Mouse (Mus musculus) CH12.LX (cell line): Measurements from ENCODE around the gene Thap8. TPM values are rescaled to one million over a fixed set of nuclear protein-coding genes. Genes with fewer than 3 reads are reported as not detected.

Source experiments
- DNase-seq: peaks from one replicate; pipeline ENCODE4 v3.0.0-alpha.2; 2013; ENCODE audit errors: extremely low read depth
- H3K27ac ChIP-seq: 2 replicates; pipeline ENCODE4 v1.5.1; 2012; ENCODE audit warnings: low read depth, mild to moderate bottlenecking, control low read depth, moderate library complexity; ENCODE audit not compliant: insufficient read depth
- H3K27me3 ChIP-seq: replicated peaks from 2 replicates; pipeline ENCODE3; 2012; ENCODE audit warnings: inconsistent platforms
- H3K36me3 ChIP-seq, 2 experiments: replicated peaks in 1 of 2; 2 replicates each; pipeline versions ENCODE3 to v1.6.1; 2012; ENCODE audit warnings: inconsistent platforms in 1 of 2, low read length in 1 of 2, mild to moderate bottlenecking in 1 of 2, mixed read lengths in 1 of 2, moderate library complexity in 1 of 2; ENCODE audit not compliant: control insufficient read depth in 1 of 2, insufficient read depth in 1 of 2
- H3K4me1 ChIP-seq, 2 experiments: 2 replicates each; pipeline ENCODE4 v1.6.1; 2012; ENCODE audit warnings: inconsistent platforms in 1 of 2, moderate library complexity in 1 of 2; ENCODE audit not compliant: insufficient read depth in 2 of 2, control insufficient read depth in 1 of 2
- H3K4me2 ChIP-seq: 2 replicates; pipeline ENCODE4 v1.6.1; 2012; ENCODE audit warnings: low read depth, mild to moderate bottlenecking, control low read depth; ENCODE audit not compliant: poor library complexity, insufficient read depth, severe bottlenecking
- H3K4me3 ChIP-seq, 3 experiments: fragments of 150-350 bp in 1 of 3; sonication (generic) in 1 of 3; replicated peaks in 1 of 3; 2 replicates each; pipeline versions ENCODE3 to v1.5.1; 2011 to 2012; ENCODE audit warnings: low read depth in 2 of 3, low read length in 2 of 3, mild to moderate bottlenecking in 2 of 3, moderate library complexity in 2 of 3, control low read depth in 1 of 3, improper control_type of control experiment in 1 of 3, inconsistent platforms in 1 of 3, mixed read lengths in 1 of 3; ENCODE audit not compliant: poor library complexity in 1 of 3
- H3K79me2 ChIP-seq: replicated peaks from 2 replicates; pipeline ENCODE4 v1.6.1; 2012; ENCODE audit warnings: mild to moderate bottlenecking, moderate library complexity; ENCODE audit not compliant: control insufficient read depth, poor library complexity, insufficient read depth, severe bottlenecking; ENCODE audit errors: extremely low read depth
- H3K9ac ChIP-seq: 2 replicates; pipeline ENCODE4 v1.6.1; 2012; ENCODE audit warnings: low read depth, mild to moderate bottlenecking, control low read depth, moderate library complexity; ENCODE audit not compliant: insufficient read depth
- H3K9me3 ChIP-seq: replicated peaks from 2 replicates; pipeline ENCODE3; 2012; ENCODE audit warnings: low read length, inconsistent platforms, mixed read lengths
- EP300 ChIP-seq: IDR thresholded peaks from 2 replicates; pipeline ENCODE4 v1.6.1; 2011; ENCODE audit warnings: low read length, improper control_type of control experiment
- ETS1 ChIP-seq: conservative IDR thresholded peaks from 2 replicates; pipeline ENCODE4 v1.6.1; 2012; ENCODE audit warnings: low read depth, mild to moderate bottlenecking, inconsistent platforms, low read length, improper control_type of control experiment, moderate library complexity
- HCFC1 ChIP-seq: IDR thresholded peaks from 2 replicates; pipeline ENCODE4 v1.6.1; 2012; ENCODE audit warnings: low read depth, mild to moderate bottlenecking, inconsistent platforms, low read length, improper control_type of control experiment
- IRF4 ChIP-seq: IDR thresholded peaks from 2 replicates; pipeline ENCODE4 v1.6.1; 2014; ENCODE audit warnings: low read depth, mild to moderate bottlenecking, inconsistent platforms, low read length, improper control_type of control experiment
- JUN ChIP-seq: IDR thresholded peaks from 2 replicates; pipeline ENCODE4 v1.6.1; 2011; ENCODE audit warnings: low read depth, mild to moderate bottlenecking, low read length, improper control_type of control experiment, moderate library complexity; ENCODE audit not compliant: insufficient read depth
- KAT2A ChIP-seq: IDR thresholded peaks from 2 replicates; pipeline ENCODE4 v1.6.1; 2012; ENCODE audit warnings: low read length, improper control_type of control experiment, inconsistent platforms; ENCODE audit not compliant: insufficient replicate concordance
- MAFK ChIP-seq: IDR thresholded peaks from 2 replicates; pipeline ENCODE4 v1.6.1; 2011; ENCODE audit warnings: low read length, improper control_type of control experiment; ENCODE audit not compliant: insufficient replicate concordance
- MXI1 ChIP-seq: IDR thresholded peaks from 2 replicates; pipeline ENCODE4 v1.6.1; 2011; ENCODE audit warnings: mild to moderate bottlenecking, low read depth, low read length, improper control_type of control experiment
- NELFE ChIP-seq: IDR thresholded peaks from 2 replicates; pipeline ENCODE4 v1.6.1; 2011; ENCODE audit warnings: low read depth, low read length, improper control_type of control experiment
- NRF1 ChIP-seq: IDR thresholded peaks from 2 replicates; pipeline ENCODE4 v1.6.1; 2014; ENCODE audit warnings: low read depth, mild to moderate bottlenecking, inconsistent platforms, low read length, improper control_type of control experiment, moderate library complexity
- POLR2A ChIP-seq: IDR thresholded peaks from 2 replicates; pipeline ENCODE4 v1.6.1; 2011; ENCODE audit warnings: low read depth, mild to moderate bottlenecking, improper control_type of control experiment, low read length
- RAD21 ChIP-seq: IDR thresholded peaks from 2 replicates; pipeline ENCODE4 v1.6.1; 2011; ENCODE audit warnings: low read depth, mild to moderate bottlenecking, low read length, improper control_type of control experiment, moderate library complexity
- RCOR1 ChIP-seq: conservative IDR thresholded peaks from 2 replicates; pipeline ENCODE4 v1.6.1; 2012; ENCODE audit warnings: low read depth, mild to moderate bottlenecking, inconsistent platforms, low read length, improper control_type of control experiment
- SMC3 ChIP-seq: IDR thresholded peaks from 2 replicates; pipeline ENCODE4 v1.6.1; 2011; ENCODE audit warnings: low read depth, low read length, improper control_type of control experiment
- TCF12 ChIP-seq: IDR thresholded peaks from 2 replicates; pipeline ENCODE4 v1.6.1; 2014; ENCODE audit warnings: low read depth, mild to moderate bottlenecking, inconsistent platforms, low read length, improper control_type of control experiment
- UBTF ChIP-seq: IDR thresholded peaks from 2 replicates; pipeline ENCODE4 v1.6.1; 2012; ENCODE audit warnings: low read depth, mild to moderate bottlenecking, inconsistent platforms, low read length, improper control_type of control experiment, moderate library complexity
- USF1 ChIP-seq: IDR thresholded peaks from 2 replicates; pipeline ENCODE4 v1.6.1; 2014; ENCODE audit warnings: low read depth, mild to moderate bottlenecking, inconsistent platforms, low read length, improper control_type of control experiment
- ZC3H11A ChIP-seq: IDR thresholded peaks from 2 replicates; pipeline ENCODE4 v1.6.1; 2012; ENCODE audit warnings: low read depth, mild to moderate bottlenecking, inconsistent platforms, low read length, improper control_type of control experiment
- ZKSCAN1 ChIP-seq: IDR thresholded peaks from 2 replicates; pipeline ENCODE4 v1.6.1; 2012; ENCODE audit warnings: low read depth, inconsistent platforms, low read length, improper control_type of control experiment, borderline replicate concordance
- dilution Hi-C: fragments of 300-500 bp; cut with MboI; formaldehyde crosslinking; loops from 2 replicates; pipeline ENCODE4 v1.14.3; 2020; ENCODE audit warnings: low sequenced_read_pairs; ENCODE audit not compliant: extremely low pct_unique_long_range_greater_than_20kb, extremely low pct_ligation_motif_present
- in situ Hi-C: fragments of 300-500 bp; cut with MboI; formaldehyde crosslinking; loops from 3 replicates; pipeline ENCODE4 v1.14.3; 2019; ENCODE audit warnings: low sequenced_read_pairs, low pct_ligation_motif_present, low pct_unique_long_range_greater_than_20kb, mixed read lengths
- polyA plus RNA-seq: library from polyadenylated mRNA; unstranded; fragments of >175 nt; gene quantifications from 2 replicates; pipeline ENCODE4 v1.2.1, GENCODE M21; 2012; ENCODE audit warnings: low read depth; ENCODE audit not compliant: insufficient read length
- total RNA-seq, 2 experiments: library from RNA; depleted of rRNA; stranded (reverse); fragments of 300-350 nt in 1 of 2; fragments of >200 nt in 1 of 2; gene quantifications; 2 replicates each; pipeline ENCODE4 v1.2.3; 2012 to 2014

Gene Thap8
- total and polyA plus RNA-seq, 3 experiments = 0.23 to 0.38 TPM; not detected in 1

- Histone ChIP-seq H3K4me3 (no peak overlapping the region), H3K4me1 (peaks cover 8 to 26% of the 10 kb centered on the region in 2 experiments), H3K4me2 (no peak overlapping the region), H3K36me3 (no peaks in the 10 kb centered on the region), H3K9ac (no peak overlapping the region), H3K9me3 (no peaks in the 10 kb centered on the region), H3K79me2 (peaks cover 5% of the 10 kb centered on the region; the same call in 1 of the 2 replicates), H3K27ac (no peak overlapping the region), H3K27me3 (peaks cover 18% of the 10 kb centered on the region)
- TF ChIP-seq SMC3 (no peak), USF1 (peak; percentile 32; the same call in 1 of the 2 replicates), NRF1 (no peak), TCF12 (no peak), ETS1 (no peak), JUN (no peak), POLR2A (no peak)
- dilution Hi-C loops (no loop called here), in situ Hi-C loops (no loop called here)
- DNase-seq = no peak
Measured at GRCm38 (mm10) chr7:30282740-30283139, 2.8 kb downstream of the Thap8 start.

GRCm38 (mm10) chr7:30286701-30287410, 7.0 kb downstream of the Thap8 start:
- Histone ChIP-seq H3K79me2 (no peaks in the 10 kb centered on the region), H3K4me1 (peaks cover 7 to 8% of the 10 kb centered on the region in 2 experiments; a peak in 3 of 4 replicates), H3K9me3 (no peaks in the 10 kb centered on the region), H3K4me2 (no peak overlapping the region), H3K27ac (no peak overlapping the region), H3K27me3 (peaks cover 59% of the 10 kb centered on the region), H3K36me3 (no peaks in the 10 kb centered on the region), H3K9ac (no peak overlapping the region), H3K4me3 (no peak overlapping the region)
- DNase-seq = no peak
- in situ Hi-C loops = no loop called here
- TF ChIP-seq SMC3 = no peak
- TF ChIP-seq KAT2A = no peak
- TF ChIP-seq MAFK = no peak
- no peak for TF ChIP-seq JUN
- no peak for TF ChIP-seq UBTF
- no peak for TF ChIP-seq RAD21
- TF ChIP-seq IRF4 = no peak
- TF ChIP-seq MXI1 = no peak
- no peak for TF ChIP-seq TCF12
- no peak for TF ChIP-seq RCOR1
- no peak for TF ChIP-seq NELFE
- no peak for TF ChIP-seq USF1
- TF ChIP-seq NRF1 = no peak
- TF ChIP-seq ZKSCAN1 = no peak
- TF ChIP-seq EP300 = no peak
- TF ChIP-seq HCFC1 = no peak
- TF ChIP-seq ZC3H11A = no peak
- dilution Hi-C loops = no loop called here
